Mouse (Mus musculus) lung, postnatal 0 days (tissue): ENCODE results near the gene Churc1. TPM values are rescaled to one million over a fixed set of nuclear protein-coding genes. Genes with fewer than 3 reads are reported as not detected.

ENCODE experiments used
- ATAC-seq: fragments of 200-750 bp; cut with Nextera tagmentation; 2 replicates; pipeline ENCODE4 v1.8.0; 2017; ENCODE audit warnings: moderate library complexity
- DNase-seq: peaks from one replicate; pipeline ENCODE4 v3.0.0-alpha.2; 2016; ENCODE audit warnings: low spot score
- H3K27ac ChIP-seq: fragments of 300-500 bp; sonication (generic); 2 replicates; pipeline ENCODE4 v1.5.1; 2014; ENCODE audit warnings: antibody characterized with exemption, mild to moderate bottlenecking, low read length, mixed read lengths
- H3K27me3 ChIP-seq: fragments of 300-500 bp; sonication (generic); replicated peaks from 2 replicates; pipeline ENCODE4 v1.6.1; 2014; ENCODE audit warnings: low read length, mixed read lengths; ENCODE audit not compliant: insufficient read depth
- H3K36me3 ChIP-seq: fragments of 300-500 bp; sonication (generic); 2 replicates; pipeline ENCODE4 v1.6.1; 2014; ENCODE audit warnings: low read length, mixed read lengths; ENCODE audit not compliant: insufficient read depth
- H3K4me1 ChIP-seq: fragments of 300-500 bp; sonication (generic); 2 replicates; pipeline ENCODE4 v1.6.1; 2014; ENCODE audit warnings: antibody characterized with exemption, low read depth, low read length, mixed read lengths; ENCODE audit not compliant: insufficient read depth
- H3K4me2 ChIP-seq: fragments of 300-500 bp; sonication (generic); replicated peaks from 2 replicates; pipeline ENCODE4 v1.6.1; 2014; ENCODE audit warnings: low read depth, mild to moderate bottlenecking, low read length, moderate library complexity, mixed read lengths
- H3K4me3 ChIP-seq: fragments of 300-500 bp; sonication (generic); 2 replicates; pipeline ENCODE4 v1.5.1; 2014; ENCODE audit warnings: low read depth, low read length
- H3K9ac ChIP-seq: fragments of 300-500 bp; sonication (generic); replicated peaks from 2 replicates; pipeline ENCODE4 v1.6.1; 2014; ENCODE audit warnings: low read depth, mild to moderate bottlenecking
- H3K9me3 ChIP-seq: fragments of 300-500 bp; sonication (generic); 2 replicates; pipeline ENCODE4 v1.6.1; 2016; ENCODE audit warnings: low read length, mixed read lengths
- CTCF ChIP-seq: IDR thresholded peaks from 2 replicates; pipeline ENCODE4 v1.5.1; 2016; ENCODE audit warnings: antibody characterized with exemption, mild to moderate bottlenecking
- EP300 ChIP-seq: IDR thresholded peaks from 2 replicates; pipeline ENCODE4 v1.6.1; 2016; ENCODE audit warnings: antibody characterized with exemption, mild to moderate bottlenecking, control low read depth
- WGBS: fragments of 180-500 bp; shearing (Covaris S2); extraction: QIAGEN DNeasy Blood & Tissue Kit; methylation state at CpG from one replicate; pipeline ENCODE4 v1.1.7; 2014; 5-methylcytosine and 5-hydroxymethylcytosine counted together
- polyA plus RNA-seq: library from polyadenylated mRNA; unstranded; fragments of >200 nt; fragmentation: Nextera tagmentation; extraction: Ambion mirVana; gene quantifications from 2 replicates; pipeline ENCODE4 v1.2.1, GENCODE M21; 2015

Churc1 gene
- polyA plus RNA-seq, 1 experiment from 2014 or later, result 109 TPM

GRCm38 (mm10) chr12:76803700-76804252, 38.4 kb downstream of the Churc1 start:
- no peak overlapping the region for H3K27ac ChIP-seq
- no peaks in the 10 kb centered on the region for H3K27me3 ChIP-seq
- no peaks in the 10 kb centered on the region for H3K36me3 ChIP-seq
- WGBS, result 52% methylated on average over 7 of the region's 7 CpGs
- H3K4me2 ChIP-seq, result no peak overlapping the region
- no peak overlapping the region for H3K4me3 ChIP-seq
- H3K4me1 ChIP-seq, result no peaks in the 10 kb centered on the region
- peak; percentile 72 for ATAC-seq
- no peak overlapping the region for H3K9ac ChIP-seq
- peak; percentile 74 for DNase-seq
- TF ChIP-seq CTCF (peak; percentile 89), EP300 (no peak)
- no peaks in the 10 kb centered on the region for H3K9me3 ChIP-seq

- Histone ChIP-seq H3K4me2 (no peak overlapping the region), H3K9me3 (no peaks in the 10 kb centered on the region), H3K36me3 (no peaks in the 10 kb centered on the region), H3K4me3 (no peak overlapping the region), H3K27ac (no peak overlapping the region), H3K27me3 (no peaks in the 10 kb centered on the region), H3K9ac (no peak overlapping the region), H3K4me1 (no peaks in the 10 kb centered on the region)
- 78% methylated on average over 10 of the region's 10 CpGs for WGBS
- ATAC-seq, result no peak
- TF ChIP-seq CTCF (no peak), EP300 (no peak)
- no peak for DNase-seq
Measured at GRCm38 (mm10) chr12:76805056-76805811, 39.9 kb downstream of the Churc1 start.

- H3K9me3 ChIP-seq, result no peaks in the 10 kb centered on the region
- 69% methylated on average over 10 of the region's 10 CpGs for WGBS
- H3K4me2 ChIP-seq, result no peak overlapping the region
- no peak for ATAC-seq
- H3K4me1 ChIP-seq, result no peaks in the 10 kb centered on the region
- TF ChIP-seq EP300 (no peak), CTCF (no peak)
- H3K27ac ChIP-seq, result no peak overlapping the region
- H3K36me3 ChIP-seq, result no peaks in the 10 kb centered on the region
- DNase-seq, result no peak
- no peaks in the 10 kb centered on the region for H3K27me3 ChIP-seq
- no peak overlapping the region for H3K9ac ChIP-seq
- H3K4me3 ChIP-seq, result no peak overlapping the region
Measured at GRCm38 (mm10) chr12:76807796-76808195, 42.5 kb downstream of the Churc1 start.

GRCm38 (mm10) chr12:76810491-76810890, 45.2 kb downstream of the Churc1 start:
- ATAC-seq, result no peak
- TF ChIP-seq CTCF (no peak), EP300 (no peak)
- WGBS, result 76% methylated on average over 5 of the region's 5 CpGs

GRCm38 (mm10) chr12:76811006-76811405, 45.7 kb downstream of the Churc1 start:
- no peak for DNase-seq
- H3K27ac ChIP-seq, result no peak overlapping the region
- H3K9ac ChIP-seq, result no peak overlapping the region
- H3K36me3 ChIP-seq, result no peaks in the 10 kb centered on the region
- H3K27me3 ChIP-seq, result no peaks in the 10 kb centered on the region
- H3K4me1 ChIP-seq, result no peaks in the 10 kb centered on the region
- no peaks in the 10 kb centered on the region for H3K9me3 ChIP-seq
- no peak for TF ChIP-seq CTCF
- TF ChIP-seq EP300, result no peak
- H3K4me3 ChIP-seq, result no peak overlapping the region
- no peak overlapping the region for H3K4me2 ChIP-seq
- ATAC-seq, result no peak
- WGBS, result 89% methylated on average over 4 of the region's 4 CpGs

More at GRCm38 (mm10) chr12:76810491-76810890, 45.2 kb downstream of the Churc1 start:
- Histone ChIP-seq H3K36me3 (no peaks in the 10 kb centered on the region), H3K4me3 (no peak overlapping the region), H3K27ac (no peak overlapping the region), H3K4me1 (no peaks in the 10 kb centered on the region), H3K9me3 (no peaks in the 10 kb centered on the region), H3K9ac (no peak overlapping the region), H3K27me3 (no peaks in the 10 kb centered on the region), H3K4me2 (no peak overlapping the region)
- DNase-seq, result no peak

- Histone ChIP-seq H3K27me3 (no peaks in the 10 kb centered on the region), H3K4me1 (no peaks in the 10 kb centered on the region), H3K4me2 (no peak overlapping the region), H3K9me3 (no peaks in the 10 kb centered on the region), H3K9ac (no peak overlapping the region), H3K27ac (no peak overlapping the region), H3K4me3 (no peak overlapping the region), H3K36me3 (no peaks in the 10 kb centered on the region)
- no peak for DNase-seq
- WGBS, result 49% methylated on average over 10 of the region's 10 CpGs
- TF ChIP-seq EP300, result no peak
- no peak for TF ChIP-seq CTCF
- ATAC-seq, result no peak; the same call in 1 of the 2 replicates
Measured at GRCm38 (mm10) chr12:76813543-76813942, 48.2 kb downstream of the Churc1 start.
